ENCODE assay signal across 20 mouse cellular contexts in the genomic region with DNA sequence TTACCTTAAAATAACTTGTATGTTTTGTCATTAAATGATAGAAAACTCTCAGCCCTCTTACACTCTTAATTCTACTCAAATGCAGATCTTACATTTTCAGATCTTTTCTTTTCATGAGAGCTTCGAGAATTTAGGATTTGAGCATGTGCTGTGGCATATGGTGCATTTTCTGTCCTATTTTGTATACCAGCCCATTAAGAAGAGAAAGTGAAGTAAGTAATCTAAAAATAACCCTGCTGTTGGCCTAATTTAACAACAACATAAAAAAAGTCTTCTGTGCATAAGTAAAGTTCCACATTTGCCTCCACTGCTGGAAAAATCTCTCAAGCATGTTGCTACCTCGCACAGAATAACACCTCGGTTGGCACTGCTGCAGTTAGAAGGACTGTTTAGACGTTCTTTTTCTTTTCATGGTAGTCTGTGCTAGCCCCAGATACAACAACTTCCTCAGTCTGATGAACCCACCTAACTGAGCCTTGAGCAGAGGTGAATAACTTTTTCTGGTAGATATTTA. TPM values are rescaled to one million over a fixed set of nuclear protein-coding genes. Genes with fewer than 3 reads are reported as not detected.
"Had no signal": no experiment of that assay in that cellular context is flagged by ENCODE, and none has a peak within 500 bp of the region (broad histone marks: within the 10 kb centered on the region; RNA-seq: fewer than 3 reads in every experiment).

No protein-coding gene starts in this region.

- H3K27ac ChIP-seq: layer of hippocampus, adult 2 months; limb, embryonic 10.5 days; limb, embryonic 13.5 days; liver, embryonic 13.5 days had no signal

- H3K9ac ChIP-seq: limb, embryonic 13.5 days; liver, embryonic 13.5 days had no signal

- H3K4me1 ChIP-seq: limb, embryonic 10.5 days; limb, embryonic 13.5 days; liver, embryonic 13.5 days had no signal

- H3K4me2 ChIP-seq: limb, embryonic 13.5 days; liver, embryonic 13.5 days; midbrain, embryonic 11.5 days had no signal

- H3K36me3 ChIP-seq: limb, embryonic 10.5 days; liver, embryonic 13.5 days had no signal

- H3K27me3 ChIP-seq: limb, embryonic 13.5 days; liver, embryonic 13.5 days had no signal

- DNase-seq: kidney, adult 9 months; kidney, postnatal 25 days; layer of hippocampus, adult 9-11 months; liver; liver, embryonic 13.5 days; lung, adult 2 months; lung, postnatal 14 days; lung, postnatal 4 days; midbrain, embryonic 14.5 days; right cerebral cortex, adult 18-20 months; right cerebral cortex, postnatal 25 days; thymus, adult 2 months; thymus, postnatal 14 days; thymus, postnatal 4 days had no signal

- H3K4me3 ChIP-seq: layer of hippocampus, adult 2 months; limb, embryonic 10.5 days; limb, embryonic 13.5 days; liver, embryonic 13.5 days had no signal

- H3K9me3 ChIP-seq: limb, embryonic 10.5 days; limb, embryonic 13.5 days; liver, embryonic 13.5 days had no signal

RNA-seq across cellular contexts. Expression of a gene that starts 23.9 kb away (rescaled TPM):
- total RNA-seq: megakaryocyte progenitor cell, adult 5-6 weeks; megakaryocyte-erythroid progenitor cell, adult 5-6 weeks had no signal
